Mouse (Mus musculus) CH12.LX (cell line): ENCODE data around the gene Rnf126.

Experiments
- BHLHE40 ChIP-seq: IDR thresholded peaks from 2 replicates; pipeline ENCODE4 v1.6.1; 2011; ENCODE audit warnings: mild to moderate bottlenecking, low read depth, low read length, improper control_type of control experiment
- CTCF ChIP-seq, 2 experiments: IDR thresholded peaks in 1 of 2; conservative IDR thresholded peaks in 1 of 2; 2 replicates each; pipeline ENCODE4 v1.5.1; 2011 to 2012; ENCODE audit warnings: low read depth in 2 of 2, low read length in 2 of 2, improper control_type of control experiment in 1 of 2, inconsistent platforms in 1 of 2, mild to moderate bottlenecking in 1 of 2, moderate library complexity in 1 of 2
- E2F4 ChIP-seq: IDR thresholded peaks from 2 replicates; pipeline ENCODE4 v1.6.1; 2011; ENCODE audit warnings: low read depth, low read length, improper control_type of control experiment; ENCODE audit not compliant: insufficient replicate concordance
- ELF1 ChIP-seq: IDR thresholded peaks from 2 replicates; pipeline ENCODE4 v1.6.1; 2014; ENCODE audit warnings: low read depth, mild to moderate bottlenecking, inconsistent platforms, low read length, improper control_type of control experiment
- EP300 ChIP-seq: IDR thresholded peaks from 2 replicates; pipeline ENCODE4 v1.6.1; 2011; ENCODE audit warnings: low read length, improper control_type of control experiment
- GABPA ChIP-seq: IDR thresholded peaks from 2 replicates; pipeline ENCODE4 v1.6.1; 2012; ENCODE audit warnings: low read depth, low read length, improper control_type of control experiment, inconsistent platforms; ENCODE audit not compliant: insufficient replicate concordance
- HCFC1 ChIP-seq: IDR thresholded peaks from 2 replicates; pipeline ENCODE4 v1.6.1; 2012; ENCODE audit warnings: low read depth, mild to moderate bottlenecking, inconsistent platforms, low read length, improper control_type of control experiment
- IRF4 ChIP-seq: IDR thresholded peaks from 2 replicates; pipeline ENCODE4 v1.6.1; 2014; ENCODE audit warnings: low read depth, mild to moderate bottlenecking, inconsistent platforms, low read length, improper control_type of control experiment
- JUND ChIP-seq: conservative IDR thresholded peaks from 2 replicates; pipeline ENCODE4 v1.6.1; 2011; ENCODE audit warnings: low read depth, low read length, improper control_type of control experiment
- MEF2A ChIP-seq: IDR thresholded peaks from 2 replicates; pipeline ENCODE4 v1.6.1; 2014; ENCODE audit warnings: low read depth, mild to moderate bottlenecking, inconsistent platforms, low read length, improper control_type of control experiment, borderline replicate concordance
- POLR2A ChIP-seq: IDR thresholded peaks from 2 replicates; pipeline ENCODE4 v1.6.1; 2011; ENCODE audit warnings: low read depth, mild to moderate bottlenecking, improper control_type of control experiment, low read length
- RAD21 ChIP-seq: IDR thresholded peaks from 2 replicates; pipeline ENCODE4 v1.6.1; 2011; ENCODE audit warnings: low read depth, mild to moderate bottlenecking, low read length, improper control_type of control experiment, moderate library complexity
- SIN3A ChIP-seq: IDR thresholded peaks from 2 replicates; pipeline ENCODE4 v1.6.1; 2012; ENCODE audit warnings: low read length, improper control_type of control experiment, inconsistent platforms
- TBP ChIP-seq: conservative IDR thresholded peaks from 2 replicates; pipeline ENCODE4 v1.6.1; 2011; ENCODE audit warnings: low read depth, low read length, improper control_type of control experiment

DNA sequence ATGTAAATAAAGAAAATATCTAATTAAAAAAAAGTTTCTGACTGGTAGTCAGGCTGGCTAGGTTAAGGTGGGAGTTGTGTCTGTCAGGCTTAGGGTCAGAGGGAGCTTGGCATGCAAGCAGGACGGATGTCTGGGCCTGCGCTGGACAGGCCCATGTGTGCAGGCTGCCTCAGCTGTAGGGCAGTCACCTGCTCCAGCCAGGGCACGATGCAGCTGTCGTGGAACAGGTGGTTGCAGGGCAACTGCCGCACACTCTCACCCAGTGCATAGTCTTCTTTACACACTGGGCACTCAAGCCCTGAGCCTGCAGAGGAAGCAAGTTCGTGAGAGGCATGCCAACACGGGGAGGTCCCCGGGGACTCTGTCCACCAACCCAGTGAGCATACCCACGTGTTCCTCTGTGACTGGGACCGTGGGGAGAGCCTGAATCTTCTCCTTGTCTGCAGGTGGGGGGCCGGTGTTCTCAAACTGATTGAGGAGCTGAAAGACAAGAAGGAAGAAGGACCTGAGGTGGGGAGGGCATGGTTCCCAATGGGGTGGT, 6.1 kb downstream of the Rnf126 start:
- no peak for TF ChIP-seq HCFC1
- TF ChIP-seq E2F4, result no peak
- TF ChIP-seq JUND, result no peak
- TF ChIP-seq CTCF (conservative IDR thresholded peaks at IDR 0.05 in 1 of 2, IDR thresholded peaks at IDR 0.05 in 1 of 2; ENCODE audit: low read depth in 2 of 2, low read length in 2 of 2), result no peak
- TF ChIP-seq POLR2A, result no peak
- TF ChIP-seq EP300, result no peak
- TF ChIP-seq TBP, result no peak
- TF ChIP-seq IRF4, result no peak
- TF ChIP-seq BHLHE40, result no peak
- TF ChIP-seq ELF1, result no peak
- TF ChIP-seq SIN3A, result no peak
- TF ChIP-seq RAD21, result no peak
- no peak for TF ChIP-seq GABPA
- no peak for TF ChIP-seq MEF2A
